Mouse (Mus musculus) ZHBTc4 (cell line): ENCODE results near the gene Dlx4.

Experiments used
- DNase-seq: peaks from one replicate; pipeline ENCODE4 v3.0.0-alpha.2; 2011; ENCODE audit warnings: low read depth, low spot score

The Dlx4 gene

DNA sequence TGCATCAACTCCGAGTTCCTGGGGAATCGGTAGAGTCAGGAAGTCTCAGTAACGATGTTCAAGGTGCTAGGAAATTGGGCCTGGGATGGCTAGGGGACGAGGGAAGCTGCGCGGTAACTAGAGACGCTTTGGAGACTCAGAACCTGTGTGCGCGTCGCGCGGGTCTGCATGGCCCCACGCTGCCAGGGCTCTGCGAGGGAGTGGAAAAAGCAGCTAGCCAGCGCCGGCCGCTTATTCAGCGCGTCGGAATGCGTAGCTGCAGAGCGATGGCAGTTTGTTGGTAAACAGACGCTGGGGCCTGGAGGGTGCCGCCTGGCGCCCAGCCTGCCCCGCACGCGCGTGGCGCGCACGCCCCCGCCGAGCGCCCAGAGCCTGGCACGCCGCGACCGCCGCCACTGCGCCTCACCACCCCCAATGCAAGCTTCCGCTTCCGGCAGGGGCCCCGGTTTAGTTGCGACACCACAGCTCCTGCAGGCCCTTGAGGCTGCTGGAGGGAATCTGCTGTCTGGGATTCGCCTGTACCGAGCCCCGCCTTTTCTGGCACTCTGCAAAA is at the start of gene Dlx4:
Gene Dlx4 (minus strand): TSS at position 413 of the 553 bp plus-strand sequence.
- peak; percentile 57 for DNase-seq

DNA sequence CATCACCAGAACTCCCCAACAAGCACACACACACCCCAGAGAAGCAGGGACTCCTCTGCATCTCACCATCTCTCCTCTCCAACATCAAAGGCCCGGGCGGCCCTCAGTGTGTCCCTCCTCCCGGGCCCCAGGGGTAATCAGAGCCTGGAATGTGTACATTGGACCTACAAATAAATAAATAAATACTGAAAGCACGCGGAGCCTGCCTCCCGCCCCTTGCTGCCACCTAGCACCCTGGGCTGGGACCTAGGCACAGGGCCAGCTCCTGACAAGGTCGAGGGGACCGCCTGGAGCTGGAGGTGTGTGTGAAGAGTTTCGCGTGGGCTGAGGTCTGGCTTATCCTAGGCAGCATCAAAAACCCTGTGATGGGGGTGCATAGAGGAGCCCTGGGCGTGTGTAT is 43.8 kb upstream of the Dlx4 start:
- no peak for DNase-seq

DNA sequence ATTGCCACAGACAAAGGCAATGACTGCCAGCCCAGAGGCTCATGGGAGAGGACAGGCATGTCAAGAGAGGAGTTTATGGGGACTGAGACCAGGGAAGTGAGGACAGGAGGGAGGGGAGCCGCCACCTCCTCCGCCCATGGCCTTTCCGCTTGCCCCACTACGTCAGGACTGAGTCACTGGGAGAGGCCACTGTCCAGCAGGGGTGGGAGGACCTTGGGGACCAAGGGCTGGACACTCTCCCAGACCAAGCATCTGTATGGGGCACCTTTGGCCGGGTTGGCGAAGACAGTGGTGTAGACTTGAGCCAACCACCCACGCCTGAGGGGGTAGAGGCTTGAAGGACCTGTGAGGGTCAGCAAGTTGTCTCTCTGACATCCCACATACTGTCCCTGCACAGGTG is 40.8 kb upstream of the Dlx4 start:
- no peak for DNase-seq

DNA sequence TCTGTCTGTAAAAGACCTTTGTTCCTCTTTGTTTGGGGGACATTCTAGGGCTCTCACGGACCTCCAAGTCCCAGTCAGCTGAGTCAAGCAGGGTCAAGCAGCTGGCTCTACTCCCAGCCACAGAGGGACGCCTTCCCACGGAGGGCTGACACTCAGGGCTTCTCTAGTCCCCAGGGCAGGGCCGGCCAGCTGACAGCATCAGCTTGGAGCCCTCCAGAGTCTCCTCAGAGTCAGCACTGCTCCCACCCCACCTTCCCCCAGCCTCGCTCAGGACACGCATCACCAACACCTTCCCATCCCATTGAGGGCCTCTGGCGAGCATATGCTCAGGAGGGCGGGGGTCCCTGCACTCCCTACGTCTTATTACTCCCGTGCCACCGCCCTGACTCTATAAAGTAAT is 39.6 kb upstream of the Dlx4 start:
- DNase-seq, result no peak

DNA sequence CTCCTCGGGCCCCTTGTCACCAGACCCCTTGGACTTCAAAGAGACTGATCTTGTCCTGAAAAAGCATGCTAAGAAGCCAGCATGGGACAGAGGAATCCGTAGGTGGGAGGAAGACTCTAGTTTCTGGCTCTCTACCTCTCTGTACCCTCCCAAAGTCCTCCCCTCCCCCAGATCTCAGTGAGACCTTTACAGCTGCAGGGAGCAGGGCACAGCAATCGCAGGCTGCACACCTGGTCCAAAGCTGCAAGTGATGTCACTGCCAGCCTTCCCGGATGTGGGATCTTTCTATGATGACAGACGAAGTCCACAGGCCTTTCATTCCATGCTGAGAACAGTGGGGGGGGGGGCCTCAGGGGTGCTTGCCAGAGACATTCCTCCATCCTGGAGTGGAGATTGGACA is 38.5 kb upstream of the Dlx4 start:
- DNase-seq, result no peak

DNA sequence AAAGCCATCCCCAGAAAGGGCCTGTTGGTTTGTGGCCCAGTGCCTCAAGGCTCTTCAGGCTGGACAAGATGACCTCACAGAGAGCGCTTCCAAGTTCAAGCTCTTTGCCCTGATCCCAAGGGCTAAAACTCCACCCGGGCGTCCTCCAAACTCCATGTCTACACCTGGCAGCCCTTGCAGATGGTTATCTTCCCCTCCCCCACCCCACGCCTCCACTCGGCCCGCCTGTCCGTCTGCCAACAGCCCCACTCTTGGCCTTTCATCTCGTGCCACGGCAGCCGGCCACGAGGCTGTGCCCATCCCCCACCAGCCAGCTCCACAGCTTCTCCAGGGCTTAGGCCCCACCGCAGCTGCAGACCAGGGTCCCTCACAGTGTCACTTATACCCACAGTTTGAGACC is 33.2 kb upstream of the Dlx4 start:
- DNase-seq, result no peak

DNA sequence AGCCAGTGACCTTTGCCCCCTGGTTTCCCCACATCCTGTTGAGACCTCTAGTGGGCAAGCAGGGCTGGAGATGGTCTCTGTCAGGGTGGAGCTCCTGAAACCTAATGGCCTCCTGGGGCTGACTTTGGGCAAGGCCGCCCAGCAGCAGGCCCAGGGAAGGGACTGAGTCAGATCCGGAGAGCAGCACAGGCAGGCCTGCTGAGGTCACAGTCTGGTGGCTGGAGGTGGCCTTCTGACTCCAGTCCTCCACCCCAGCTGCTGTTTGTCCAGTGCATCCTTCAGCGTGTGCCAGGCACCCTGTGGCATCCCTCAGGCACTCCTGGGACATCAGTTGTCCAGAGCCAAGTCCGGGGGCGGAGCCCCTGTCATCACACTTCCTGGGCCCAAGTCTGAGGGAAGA is 19.8 kb upstream of the Dlx4 start:
- DNase-seq, result no peak

DNA sequence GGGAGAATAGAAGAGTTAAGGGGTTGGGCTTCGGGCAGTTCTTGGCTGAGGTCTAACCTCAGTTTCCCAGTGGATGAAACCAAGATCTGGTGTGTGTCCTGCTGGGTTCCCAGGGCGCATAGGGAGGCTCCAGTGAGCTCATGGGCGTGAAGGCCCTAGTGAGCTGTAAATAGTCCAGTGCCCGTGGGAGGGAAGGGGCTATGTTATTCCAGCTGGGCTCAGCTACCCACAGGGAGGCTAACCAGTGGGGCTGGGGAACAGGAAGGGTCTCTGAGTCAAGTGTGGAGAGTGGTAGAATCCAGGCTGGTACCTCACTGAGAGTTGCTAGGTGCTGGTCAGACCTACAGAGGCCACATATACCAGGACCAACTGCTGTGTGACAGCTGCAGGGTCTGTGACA is 15.6 kb upstream of the Dlx4 start:
- DNase-seq, result no peak

DNA sequence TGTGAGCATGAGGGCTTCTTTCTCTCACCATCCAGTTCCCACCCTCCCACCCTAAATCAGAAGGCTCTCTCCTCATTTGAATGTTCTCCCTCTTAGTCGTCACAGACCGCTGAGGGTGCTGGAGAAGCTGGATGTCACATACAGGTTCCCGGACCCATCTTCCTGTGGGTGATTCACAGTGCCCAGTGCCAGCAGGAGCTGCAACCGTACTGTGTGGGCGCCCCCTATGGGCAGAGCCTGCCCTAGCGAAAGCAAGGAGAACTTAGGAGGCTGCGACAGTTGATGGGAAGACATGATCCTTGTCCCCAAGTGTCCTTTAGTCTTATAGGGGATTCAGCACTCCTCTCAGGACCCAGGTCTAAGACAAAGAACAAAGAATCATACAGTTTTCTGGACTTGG is 14.6 kb upstream of the Dlx4 start:
- DNase-seq, result peak; percentile 70

DNA sequence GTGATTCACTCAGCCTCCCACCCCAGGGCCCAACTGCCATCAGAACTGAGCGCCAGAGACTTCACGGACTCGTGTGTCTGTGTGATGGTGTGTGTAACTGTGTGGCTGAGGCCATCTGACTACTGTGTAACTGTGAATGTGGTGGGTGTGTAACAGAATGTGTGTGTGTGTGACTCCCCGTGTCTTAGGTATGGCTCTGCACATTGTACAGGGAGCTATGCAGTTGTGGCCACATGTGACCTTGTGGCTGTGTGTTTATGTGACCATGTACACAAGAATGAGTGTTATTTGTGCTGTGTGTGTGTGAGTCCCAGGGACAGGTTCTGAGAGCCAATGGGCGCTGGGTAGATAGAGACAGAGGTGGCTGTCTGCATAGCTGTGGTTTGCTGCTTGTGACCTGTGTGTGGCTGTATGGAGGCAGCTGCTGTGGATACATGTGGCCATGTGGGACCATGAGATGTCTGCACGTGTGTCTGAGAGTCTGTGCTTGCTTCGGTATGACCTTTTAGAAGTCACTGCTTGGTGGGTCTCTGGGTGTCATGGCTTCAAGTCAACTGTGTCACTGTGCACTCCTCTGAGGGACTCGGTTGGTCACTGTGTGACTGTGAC is 13.8 kb upstream of the Dlx4 start:
- no peak for DNase-seq

DNA sequence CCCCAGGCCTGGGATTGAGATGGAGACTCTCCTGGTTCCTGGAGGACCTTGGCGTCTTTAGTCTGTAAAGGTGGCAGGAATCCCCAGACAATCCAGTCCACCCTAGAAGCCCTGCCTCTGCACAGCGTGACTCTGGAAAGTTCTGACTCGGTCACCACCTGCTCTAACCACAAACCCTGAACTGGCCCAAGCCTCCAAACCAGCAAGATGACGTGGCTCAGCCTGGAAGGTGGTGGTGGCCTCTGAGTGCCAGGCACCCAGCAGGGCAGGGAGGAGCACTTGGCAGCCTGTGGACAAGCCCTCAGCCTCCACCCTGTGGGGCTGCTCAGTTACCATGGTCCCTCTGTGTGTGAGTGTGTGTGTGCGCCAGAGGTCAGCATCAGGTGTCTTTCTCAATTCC is 11.8 kb upstream of the Dlx4 start:
- no peak for DNase-seq

DNA sequence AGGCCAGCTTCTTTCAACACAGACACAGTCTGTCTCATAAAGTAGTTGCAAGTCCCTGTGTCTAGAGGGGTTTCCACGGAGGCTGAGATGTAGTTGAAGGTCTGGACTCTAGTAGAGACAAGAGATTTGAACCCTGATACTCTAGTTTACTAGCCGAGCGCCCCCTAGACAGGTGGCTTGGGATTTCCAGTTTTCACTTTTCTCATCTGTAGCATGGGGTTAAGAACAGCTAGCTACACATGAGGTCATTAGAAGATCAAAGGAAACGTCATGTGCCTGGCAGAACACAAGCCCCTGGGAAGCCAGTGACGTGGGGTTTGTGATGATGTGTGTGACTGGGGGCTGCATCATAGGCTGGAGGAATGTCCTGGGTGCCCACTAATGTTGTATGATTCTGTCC is 11.3 kb upstream of the Dlx4 start:
- no peak for DNase-seq

DNA sequence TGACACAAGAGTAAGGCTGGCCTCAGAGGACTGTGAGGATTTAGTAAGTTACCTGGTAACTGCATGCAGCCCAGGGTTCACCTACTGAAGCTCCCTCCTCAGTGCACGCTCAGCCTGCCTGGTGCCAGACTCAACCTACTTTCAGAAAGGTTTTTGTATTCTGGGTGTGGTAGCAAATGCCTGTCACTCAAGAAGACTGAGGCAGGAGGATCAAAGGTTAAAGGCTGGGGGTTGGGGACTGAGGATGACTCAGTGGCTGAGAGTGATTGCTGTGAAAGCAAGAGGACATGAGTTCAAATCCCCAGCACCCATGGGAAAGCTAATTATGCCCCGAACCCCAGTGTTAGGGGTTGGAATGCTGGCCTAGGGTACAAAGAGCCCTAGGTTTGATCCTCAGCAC is 9.4 kb upstream of the Dlx4 start:
- DNase-seq, result peak; percentile 67

DNA sequence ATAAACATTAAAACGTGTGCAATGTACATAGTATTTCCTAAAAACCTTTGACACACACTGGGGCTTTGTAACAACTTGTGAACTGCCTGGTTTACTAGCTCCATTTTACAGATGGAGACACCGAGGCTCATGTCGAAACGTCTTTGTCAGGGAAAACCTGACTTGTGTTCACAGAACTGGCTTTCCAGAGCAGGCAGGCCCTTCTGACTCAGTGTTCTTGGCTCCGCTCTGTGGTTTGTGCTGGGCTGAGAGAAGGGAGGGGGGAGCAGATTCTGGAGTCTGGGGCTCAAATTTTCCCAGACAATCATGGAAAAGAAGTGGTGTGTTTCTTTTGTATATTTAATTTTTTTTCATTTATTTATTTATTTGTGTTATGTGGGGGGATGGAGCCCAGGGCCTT is 7.6 kb upstream of the Dlx4 start:
- no peak for DNase-seq

DNA sequence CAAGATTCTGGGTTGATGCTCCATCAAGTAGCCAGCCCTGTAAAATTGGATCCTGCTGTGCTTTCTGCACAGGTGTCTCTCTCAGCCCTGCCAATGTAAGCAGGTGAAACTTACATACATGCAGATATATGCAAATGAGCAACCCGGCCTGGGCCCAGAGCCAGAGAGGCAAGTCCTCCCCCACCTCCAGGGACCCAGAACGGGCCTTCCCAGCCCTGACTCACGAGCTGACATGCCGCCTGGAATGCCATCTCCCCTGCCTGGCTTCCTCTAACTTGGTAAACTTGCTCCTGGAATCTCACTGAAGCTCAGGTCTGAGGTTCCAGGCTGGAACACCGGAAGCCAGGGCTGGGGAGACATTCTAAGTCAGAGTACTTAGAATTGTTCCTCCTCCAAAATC is 7.1 kb upstream of the Dlx4 start:
- peak; percentile 37 for DNase-seq

DNA sequence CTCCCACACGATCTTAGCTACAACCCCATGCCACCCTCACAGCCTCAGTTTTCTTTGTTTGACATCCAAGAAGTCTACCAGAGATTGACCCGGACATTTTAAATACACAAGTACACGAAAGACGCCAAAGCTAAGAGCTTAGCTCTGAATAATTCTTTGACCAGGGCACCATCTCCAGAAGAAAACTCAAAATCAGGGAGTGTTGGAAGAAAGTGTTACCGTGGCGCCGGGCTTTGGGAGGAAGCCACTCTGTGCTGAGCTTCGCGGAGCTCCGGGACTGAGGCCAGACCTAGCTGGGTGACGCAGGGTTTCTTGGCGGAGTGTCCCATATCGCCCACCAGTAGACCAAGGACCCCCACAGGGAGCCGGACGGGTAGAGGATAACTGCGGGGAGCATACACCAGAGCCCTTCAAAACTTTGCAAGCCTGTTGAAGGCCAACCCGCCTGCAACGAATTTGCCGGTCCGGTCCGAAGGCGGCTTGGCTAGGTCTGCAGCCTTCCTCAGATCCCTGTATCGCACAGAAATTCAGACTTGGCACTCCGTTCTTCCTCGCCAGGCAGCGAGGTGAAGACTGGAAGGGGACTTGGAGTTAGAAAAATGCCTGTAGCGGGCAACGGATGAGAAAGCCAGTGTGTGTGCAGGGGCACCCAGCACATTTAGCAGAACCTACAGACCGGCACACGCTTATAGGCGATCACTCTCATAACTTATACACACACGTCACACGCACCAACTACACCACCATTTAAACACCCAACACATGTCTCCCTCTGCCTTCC is 4.4 kb upstream of the Dlx4 start:
- peak; percentile 40 for DNase-seq

DNA sequence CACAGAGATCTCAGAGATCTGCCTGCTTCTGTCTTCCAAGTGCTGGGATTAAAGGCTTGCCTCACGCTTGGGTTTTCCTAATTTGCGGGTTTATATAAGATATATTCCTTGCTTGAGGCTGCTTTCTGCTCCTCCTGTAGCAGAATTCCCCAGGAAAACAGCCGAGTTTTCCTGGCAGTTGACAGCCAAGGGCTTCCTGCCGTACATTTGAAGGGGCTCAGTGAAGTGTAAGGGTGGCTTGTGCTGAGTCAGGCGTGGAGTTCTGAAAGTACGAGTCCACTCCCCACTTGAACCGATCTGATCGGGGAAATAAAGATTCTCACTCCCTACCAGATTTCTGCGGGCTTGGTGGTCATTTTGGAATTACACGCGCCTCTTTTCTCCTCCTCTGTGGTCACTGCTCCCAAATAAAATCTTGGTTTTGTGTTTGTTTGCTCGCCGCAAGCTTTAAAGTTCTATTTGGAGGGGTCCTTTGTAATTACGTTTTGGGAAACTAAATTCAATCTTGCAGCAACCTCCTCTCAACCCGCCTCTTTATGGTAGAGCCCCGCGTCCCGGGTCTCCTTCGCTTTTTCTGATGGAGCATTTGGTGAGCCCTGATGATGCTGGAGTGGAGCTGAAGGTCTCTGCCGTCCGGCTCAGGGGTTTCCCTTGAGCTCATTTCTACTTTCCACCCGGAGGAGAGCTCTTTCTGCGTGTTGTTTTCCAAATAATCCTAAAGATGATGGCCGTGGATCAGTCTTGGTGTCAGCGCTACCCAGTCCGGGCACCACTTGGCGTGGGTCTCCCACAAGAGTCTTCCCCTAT is 3.6 kb upstream of the Dlx4 start:
- DNase-seq, result peak; percentile 17

DNA sequence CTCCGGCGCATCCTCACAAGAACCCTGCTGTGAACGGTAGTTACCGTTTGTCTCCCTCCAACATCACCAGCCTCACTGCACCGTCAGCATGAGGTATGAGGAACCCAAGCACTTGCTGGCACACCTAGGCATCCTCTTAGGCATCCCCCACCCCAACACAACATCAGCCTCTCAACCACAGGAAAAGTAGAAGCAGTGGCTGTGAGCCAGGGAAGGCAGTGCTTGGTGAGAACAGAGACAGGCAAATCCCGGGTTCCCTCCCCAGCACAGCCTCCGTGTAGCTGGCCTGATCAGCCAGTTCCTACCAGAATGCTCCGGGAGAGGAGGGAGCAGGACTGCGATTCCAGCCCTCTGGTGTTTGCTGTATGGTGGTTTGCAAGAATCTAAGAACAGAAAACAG is 2.7 kb upstream of the Dlx4 start:
- peak; percentile 51 for DNase-seq

DNA sequence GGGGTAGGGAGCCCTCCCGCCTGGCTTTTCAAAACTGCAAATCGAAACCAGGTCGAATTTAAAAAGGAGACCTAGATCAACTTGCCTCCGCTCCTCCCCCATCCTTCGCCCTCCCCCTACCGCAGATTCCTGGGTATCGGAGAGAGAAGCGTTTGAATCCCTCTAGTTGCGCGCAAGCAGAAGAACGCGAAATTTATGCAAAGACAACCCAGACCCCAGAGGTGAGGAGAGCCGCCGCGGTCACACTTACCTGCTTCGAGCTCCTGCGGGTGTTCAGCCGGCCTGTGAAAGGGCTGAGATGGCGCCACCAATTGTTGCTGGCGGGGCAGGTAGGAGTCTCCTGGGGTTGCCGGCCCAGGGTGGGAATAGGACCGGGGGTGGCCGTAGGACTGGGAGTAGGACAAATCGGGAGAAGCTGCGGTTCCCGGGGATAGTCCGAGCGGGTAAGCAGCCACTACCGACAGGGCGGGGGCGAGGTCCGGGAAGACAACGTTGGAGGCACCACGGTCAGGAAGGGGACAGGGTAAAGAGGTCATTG is 1.0 kb downstream of the Dlx4 start:
- peak; percentile 42 for DNase-seq

DNA sequence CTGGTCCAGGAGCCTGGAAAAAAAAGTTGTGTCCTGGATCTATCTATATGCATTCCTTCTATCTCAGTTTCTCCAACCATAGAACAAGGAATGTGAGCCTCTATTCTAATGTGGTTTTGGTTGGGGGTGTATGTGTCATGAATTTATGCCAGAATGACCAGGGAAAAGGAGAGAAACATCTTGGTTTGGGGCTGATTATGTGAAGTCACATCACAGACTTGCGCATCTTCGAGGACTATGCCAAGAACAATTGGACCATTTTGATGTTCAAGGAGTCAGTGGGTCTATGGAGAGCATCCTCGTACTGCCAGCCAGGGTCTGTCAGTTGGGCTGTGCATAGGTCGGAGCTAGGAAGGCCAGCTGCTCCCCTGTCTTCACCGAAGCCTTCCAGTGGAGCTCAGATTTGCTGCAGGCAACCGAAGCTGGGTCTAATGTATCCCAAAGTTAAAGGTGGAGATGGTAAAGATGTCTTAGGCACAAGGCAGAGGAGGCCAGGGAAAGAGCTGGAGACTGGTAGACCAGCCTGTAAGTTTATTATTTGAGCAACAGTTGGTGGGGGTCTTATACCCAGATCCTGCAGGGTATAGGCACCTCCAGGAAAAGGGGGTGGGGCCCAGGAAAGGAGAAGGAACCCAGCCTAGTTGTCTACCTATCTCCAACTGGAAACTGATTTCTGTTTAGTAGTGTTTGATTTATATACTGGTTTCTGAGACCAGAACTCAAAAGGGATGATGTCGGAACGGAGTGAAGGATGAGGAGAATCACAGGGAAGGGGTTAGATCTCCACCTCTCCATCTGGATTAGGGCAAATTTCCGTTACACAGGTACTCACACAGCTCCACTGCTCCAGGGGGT is 1.7 kb downstream of the Dlx4 start:
- DNase-seq, result no peak

DNA sequence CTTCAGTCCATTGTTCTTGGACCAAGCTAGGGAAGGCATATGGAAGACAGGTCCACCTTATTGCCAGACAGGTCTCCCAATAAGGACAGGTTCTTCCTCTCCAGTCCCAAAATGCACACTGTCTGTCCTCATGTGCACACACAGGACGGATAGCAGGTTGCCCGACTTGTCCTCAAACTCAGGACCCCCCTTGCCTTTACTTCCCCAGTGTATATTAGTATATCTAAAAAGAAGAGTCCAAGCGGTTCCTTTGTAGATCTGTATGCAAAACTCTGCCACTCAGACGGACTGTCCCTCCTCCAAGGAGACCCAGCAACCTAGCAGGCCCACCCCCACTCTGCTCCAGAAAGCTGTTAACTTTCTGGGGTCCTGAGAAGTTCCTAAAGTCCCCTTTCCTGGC is 2.4 kb downstream of the Dlx4 start:
- no peak for DNase-seq
